Mouse (Mus musculus) midbrain, embryonic 16.5 days (tissue): ENCODE results near the gene Slc46a2. TPM values are rescaled to one million over a fixed set of nuclear protein-coding genes. Genes with fewer than 3 reads are reported as not detected.

Source experiments
- ATAC-seq: fragments of 200-750 bp; cut with Nextera tagmentation; 2 replicates; pipeline ENCODE4 v1.8.0; 2017; ENCODE audit warnings: moderate TSS enrichment
- H3K27ac ChIP-seq: fragments of 300-500 bp; sonication (generic); 2 replicates; pipeline ENCODE4 v1.5.1; 2014; ENCODE audit warnings: mild to moderate bottlenecking, low read length, mixed read lengths
- H3K27me3 ChIP-seq: fragments of 300-500 bp; sonication (generic); 2 replicates; pipeline ENCODE4 v1.6.1; 2014; ENCODE audit warnings: low read depth, low read length, mixed read lengths; ENCODE audit not compliant: control insufficient read depth, insufficient read depth
- H3K36me3 ChIP-seq: fragments of 300-500 bp; sonication (generic); 2 replicates; pipeline ENCODE4 v1.6.1; 2014; ENCODE audit warnings: mild to moderate bottlenecking, low read length, moderate library complexity, mixed read lengths; ENCODE audit not compliant: control insufficient read depth, insufficient read depth
- H3K4me1 ChIP-seq: fragments of 300-500 bp; sonication (generic); 2 replicates; pipeline ENCODE4 v1.6.1; 2014; ENCODE audit warnings: mild to moderate bottlenecking, low read length, mixed read lengths; ENCODE audit not compliant: control insufficient read depth, insufficient read depth
- H3K4me2 ChIP-seq: fragments of 300-500 bp; sonication (generic); 2 replicates; pipeline ENCODE4 v1.6.1; 2014; ENCODE audit warnings: mild to moderate bottlenecking, low read length, mixed read lengths
- H3K4me3 ChIP-seq: fragments of 300-500 bp; sonication (generic); 2 replicates; pipeline ENCODE4 v1.5.1; 2014; ENCODE audit warnings: low read depth, mild to moderate bottlenecking, low read length, moderate library complexity, mixed read lengths
- H3K9ac ChIP-seq: fragments of 300-500 bp; sonication (generic); 2 replicates; pipeline ENCODE4 v1.6.1; 2014; ENCODE audit warnings: low read depth, low read length, mixed read lengths
- H3K9me3 ChIP-seq: fragments of 300-500 bp; sonication (generic); replicated peaks from 2 replicates; pipeline ENCODE4 v1.6.1; 2014; ENCODE audit warnings: mild to moderate bottlenecking, low read length, mixed read lengths; ENCODE audit not compliant: control insufficient read depth, poor library complexity, severe bottlenecking
- WGBS: fragments of 180-500 bp; shearing (Covaris S2); extraction: QIAGEN DNeasy Blood & Tissue Kit; methylation state at CpG from one replicate; pipeline ENCODE4 v1.1.7; 2014; 5-methylcytosine and 5-hydroxymethylcytosine counted together
- polyA plus RNA-seq: library from polyadenylated mRNA; unstranded; fragments of >200 nt; fragmentation: Nextera tagmentation; extraction: Ambion mirVana; gene quantifications from 2 replicates; pipeline ENCODE4 v1.2.1, GENCODE M21; 2015

Slc46a2 gene
- polyA plus RNA-seq, 1 experiment from 2014 or later: 0.08 TPM

DNA sequence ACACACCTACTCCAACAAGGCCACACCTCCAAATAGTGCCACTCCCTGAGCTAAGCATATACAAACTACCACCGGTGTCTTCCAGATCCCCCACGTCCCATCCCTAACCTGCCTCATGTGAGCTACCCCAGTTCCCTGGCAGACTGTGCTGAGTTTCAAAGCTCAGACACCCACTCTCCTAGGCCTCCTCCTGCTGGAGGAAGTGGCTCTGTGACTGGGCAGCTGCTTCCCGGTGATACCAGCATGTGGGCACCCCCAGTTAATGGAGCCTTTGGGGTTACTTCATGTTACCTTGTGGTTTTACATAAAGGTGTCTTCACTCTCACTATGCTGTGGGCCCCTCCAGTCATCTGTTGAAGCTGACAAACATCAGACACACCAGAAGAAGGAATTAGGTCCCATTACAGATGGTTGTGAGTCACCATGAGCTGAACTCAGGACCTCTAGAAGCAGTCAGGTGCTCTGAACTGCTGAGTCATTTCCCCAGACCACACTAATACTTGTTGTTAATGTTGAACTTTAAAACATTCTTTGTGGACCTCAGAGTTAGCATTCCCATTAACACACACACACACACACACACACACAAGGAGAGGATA, 19.8 kb downstream of the Slc46a2 start:
- no peaks in the 10 kb centered on the region for H3K4me1 ChIP-seq
- no peaks in the 10 kb centered on the region for H3K9me3 ChIP-seq
- H3K4me3 ChIP-seq: no peak overlapping the region
- H3K36me3 ChIP-seq: peaks cover 7% of the 10 kb centered on the region; the same call in 1 of the 2 replicates
- WGBS: 98% methylated on average over 3 of the region's 3 CpGs
- no peak overlapping the region for H3K27ac ChIP-seq
- no peak overlapping the region for H3K9ac ChIP-seq
- no peaks in the 10 kb centered on the region for H3K27me3 ChIP-seq
- no peak for ATAC-seq
- no peak overlapping the region for H3K4me2 ChIP-seq

DNA sequence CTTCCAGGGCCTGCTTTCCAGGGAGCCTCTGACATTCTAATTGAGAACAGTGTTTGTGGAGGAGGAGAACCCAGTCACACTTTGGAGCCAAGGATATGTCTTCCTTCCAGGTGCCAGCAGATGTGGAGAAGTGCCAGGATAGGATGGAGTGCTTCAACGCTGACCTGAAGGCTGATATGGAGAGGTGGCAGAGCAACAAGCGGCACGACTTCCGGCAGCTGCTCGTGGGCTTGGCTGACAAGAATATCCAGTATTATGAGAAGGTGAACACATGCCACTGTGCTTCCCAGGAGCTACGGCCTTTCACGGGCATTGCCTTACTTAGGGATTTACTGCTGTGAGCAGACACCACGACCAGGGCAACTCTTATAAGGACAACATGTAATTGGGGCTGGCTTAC, 20.4 kb downstream of the Slc46a2 start:
- WGBS: 91% methylated on average over 8 of the region's 8 CpGs
- H3K4me3 ChIP-seq: no peak overlapping the region
- H3K9me3 ChIP-seq: no peaks in the 10 kb centered on the region
- H3K27me3 ChIP-seq: no peaks in the 10 kb centered on the region
- ATAC-seq: no peak
- no peak overlapping the region for H3K9ac ChIP-seq
- H3K4me2 ChIP-seq: no peak overlapping the region
- no peaks in the 10 kb centered on the region for H3K4me1 ChIP-seq
- H3K27ac ChIP-seq: no peak overlapping the region
- H3K36me3 ChIP-seq: peaks cover 7% of the 10 kb centered on the region; the same call in 1 of the 2 replicates

DNA sequence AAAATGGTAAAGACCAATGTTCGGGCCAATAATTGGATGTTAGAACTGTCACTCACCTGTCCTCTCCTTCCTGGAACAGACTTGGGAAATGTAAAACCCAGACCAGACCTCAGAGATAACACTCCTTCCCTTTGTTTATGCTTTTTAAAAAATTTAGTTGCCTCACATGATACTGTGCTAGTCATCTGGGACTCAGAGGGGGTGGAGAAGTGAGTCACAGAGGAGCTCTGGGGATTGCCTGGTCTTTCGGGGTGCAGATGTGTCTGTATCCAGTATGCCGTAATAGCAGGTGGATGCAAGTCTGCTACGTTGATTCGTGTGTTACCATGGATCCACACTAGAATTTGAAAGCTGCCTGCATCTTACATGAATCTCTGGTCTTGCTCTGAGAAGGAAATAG, 22.1 kb downstream of the Slc46a2 start:
- no peaks in the 10 kb centered on the region for H3K9me3 ChIP-seq
- no peak for ATAC-seq
- H3K27me3 ChIP-seq: no peaks in the 10 kb centered on the region
- H3K4me3 ChIP-seq: no peak overlapping the region
- no peak overlapping the region for H3K9ac ChIP-seq
- H3K4me2 ChIP-seq: no peak overlapping the region
- H3K4me1 ChIP-seq: no peaks in the 10 kb centered on the region
- 0 out of 2 replicates have a peak, but pooled peaks cover 2% of the 10 kb centered on the region for H3K36me3 ChIP-seq
- 91% methylated on average over 5 of the region's 5 CpGs for WGBS
- no peak overlapping the region for H3K27ac ChIP-seq

DNA sequence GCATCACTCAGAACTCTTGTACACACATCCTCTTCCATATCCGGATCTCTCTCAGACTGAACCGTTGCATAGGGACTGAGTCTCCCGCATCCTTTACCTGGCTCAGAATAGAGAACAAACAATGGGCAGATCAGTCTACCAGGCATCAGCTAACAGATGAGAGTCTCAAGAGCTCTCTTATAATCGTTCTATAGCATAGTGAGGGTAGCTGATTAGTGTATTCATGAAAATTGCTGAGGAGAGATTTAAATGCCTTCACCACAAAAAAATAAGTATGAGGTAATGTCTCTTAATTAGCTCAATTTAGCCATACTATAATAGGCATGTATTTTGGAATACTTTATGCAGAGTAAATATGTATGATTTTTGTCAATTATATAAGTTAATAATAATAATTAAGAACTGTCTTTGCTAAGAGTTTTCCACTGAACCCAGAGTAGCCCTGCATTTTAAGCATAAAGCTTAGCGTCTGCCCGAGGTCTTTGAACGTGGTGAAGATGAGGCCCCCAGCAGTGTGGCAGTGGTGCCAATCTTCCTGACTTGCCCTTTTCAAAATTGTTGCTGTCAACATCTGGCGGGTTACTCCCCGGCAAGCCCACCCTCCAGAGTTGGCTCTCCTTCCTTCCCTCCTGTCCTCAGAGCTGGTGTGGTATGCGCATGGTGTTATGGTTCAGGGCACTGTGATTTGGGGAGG, 23.0 kb downstream of the Slc46a2 start:
- no peaks in the 10 kb centered on the region for H3K4me1 ChIP-seq
- no peak overlapping the region for H3K27ac ChIP-seq
- no peak overlapping the region for H3K4me3 ChIP-seq
- H3K9ac ChIP-seq: no peak overlapping the region
- no peaks in the 10 kb centered on the region for H3K27me3 ChIP-seq
- H3K4me2 ChIP-seq: no peak overlapping the region
- 0 out of 2 replicates have a peak, but pooled peaks cover 2% of the 10 kb centered on the region for H3K36me3 ChIP-seq
- WGBS: 85% methylated on average over 10 of the region's 10 CpGs
- H3K9me3 ChIP-seq: no peaks in the 10 kb centered on the region
- ATAC-seq: 0 out of 2 replicates have a peak, but pooled peaks have one; percentile 10

DNA sequence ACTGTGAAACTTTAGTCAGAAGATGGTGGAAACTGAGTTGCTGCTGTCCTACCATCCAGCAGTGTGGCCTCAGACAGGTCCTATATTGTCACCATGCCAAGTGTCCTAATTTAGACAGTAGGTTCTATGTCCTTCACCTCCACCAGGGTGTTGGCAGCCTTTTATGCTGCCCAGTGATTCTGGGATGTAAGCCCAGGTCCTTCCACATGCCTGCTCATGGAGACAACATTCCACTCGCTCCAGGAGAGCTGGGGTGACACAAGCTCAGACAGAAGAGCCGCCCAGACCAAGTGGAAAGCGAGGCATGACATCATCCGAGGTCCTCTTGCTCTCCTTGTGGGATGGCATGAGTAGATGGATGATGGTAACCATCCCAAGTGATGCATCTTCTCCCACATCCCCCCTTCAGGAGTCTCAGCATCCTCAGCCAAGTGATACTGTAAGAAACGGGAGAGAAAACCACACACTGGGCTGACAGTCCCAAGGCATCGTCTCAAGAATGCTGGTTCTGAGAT, 24.7 kb downstream of the Slc46a2 start:
- H3K27ac ChIP-seq: no peak overlapping the region
- H3K27me3 ChIP-seq: no peaks in the 10 kb centered on the region
- H3K4me3 ChIP-seq: no peak overlapping the region
- H3K9ac ChIP-seq: no peak overlapping the region
- WGBS: 87% methylated on average over 6 of the region's 6 CpGs
- H3K4me1 ChIP-seq: no peaks in the 10 kb centered on the region
- no peak for ATAC-seq
- H3K4me2 ChIP-seq: no peak overlapping the region
- no peaks in the 10 kb centered on the region for H3K9me3 ChIP-seq
- H3K36me3 ChIP-seq: 0 out of 2 replicates have a peak, but pooled peaks cover 2% of the 10 kb centered on the region

DNA sequence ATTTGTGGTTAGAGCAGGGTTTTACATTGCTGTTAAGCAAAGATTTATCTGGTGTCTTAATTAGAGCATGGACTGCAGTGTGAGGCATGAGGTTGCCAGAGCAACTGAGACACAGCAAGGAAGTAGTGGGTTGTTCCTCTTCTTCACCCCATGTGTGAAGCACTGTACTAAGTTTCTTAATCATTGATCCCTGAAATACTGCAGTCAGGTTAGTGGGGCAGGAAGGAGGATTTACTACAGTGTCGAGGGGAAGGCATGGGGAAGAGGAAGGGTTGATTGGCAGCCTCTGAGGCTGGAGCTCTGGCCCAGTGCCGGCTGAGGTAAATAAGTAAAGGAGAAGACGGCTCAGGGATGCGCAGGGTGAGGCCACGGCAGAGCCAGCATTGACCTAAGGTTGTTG, 26.8 kb downstream of the Slc46a2 start:
- Histone ChIP-seq H3K27ac (no peak overlapping the region), H3K36me3 (0 out of 2 replicates have a peak, but pooled peaks cover 2% of the 10 kb centered on the region), H3K9me3 (no peaks in the 10 kb centered on the region), H3K9ac (no peak overlapping the region), H3K4me1 (no peaks in the 10 kb centered on the region), H3K4me3 (no peak overlapping the region), H3K27me3 (no peaks in the 10 kb centered on the region), H3K4me2 (no peak overlapping the region)
- 81% methylated on average over 5 of the region's 5 CpGs for WGBS
- ATAC-seq: no peak

DNA sequence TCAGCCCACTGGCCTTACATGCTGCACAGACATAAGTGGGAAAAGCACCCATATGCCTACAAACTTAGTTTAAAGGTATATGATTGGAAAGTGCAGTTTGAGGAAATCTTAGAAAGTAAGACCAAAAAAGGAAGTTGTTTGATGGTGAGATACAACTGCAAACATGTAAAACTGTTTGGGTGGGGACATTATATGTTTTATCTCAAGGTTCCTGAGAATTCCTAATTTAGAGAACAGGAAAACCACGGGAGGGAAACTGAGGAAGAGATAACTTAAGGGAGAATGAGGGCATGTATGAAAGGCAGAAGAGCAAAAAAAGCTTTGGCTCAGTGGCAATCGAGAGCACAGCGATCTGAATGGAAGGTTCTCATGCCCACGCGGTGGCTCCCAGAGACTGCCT, 27.8 kb downstream of the Slc46a2 start:
- H3K27ac ChIP-seq: no peak overlapping the region
- no peaks in the 10 kb centered on the region for H3K27me3 ChIP-seq
- H3K4me1 ChIP-seq: no peaks in the 10 kb centered on the region
- no peak overlapping the region for H3K4me2 ChIP-seq
- no peak for ATAC-seq
- H3K9me3 ChIP-seq: no peaks in the 10 kb centered on the region
- 89% methylated on average over 5 of the region's 5 CpGs for WGBS
- 0 out of 2 replicates have a peak, but pooled peaks cover 6% of the 10 kb centered on the region for H3K36me3 ChIP-seq
- no peak overlapping the region for H3K4me3 ChIP-seq
- H3K9ac ChIP-seq: no peak overlapping the region

DNA sequence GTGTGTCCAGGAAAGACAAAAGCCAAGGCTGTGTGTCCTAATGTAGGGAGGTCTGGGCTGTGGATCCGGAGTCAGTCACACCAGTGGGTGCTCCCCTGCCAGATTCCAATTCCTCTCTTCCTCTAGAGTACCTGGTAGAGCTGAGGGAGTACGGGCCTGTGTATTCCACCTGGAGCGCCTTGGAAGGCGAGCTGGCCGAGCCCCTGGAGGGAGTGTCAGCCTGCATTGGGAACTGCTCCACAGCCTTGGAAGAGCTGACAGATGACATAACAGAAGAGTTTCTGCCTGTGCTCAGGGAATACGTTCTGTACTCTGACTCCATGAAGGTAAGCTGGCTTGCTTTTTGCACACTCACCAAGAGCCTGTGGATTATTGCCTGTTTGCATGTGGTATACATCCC, 28.6 kb downstream of the Slc46a2 start:
- no peak for ATAC-seq
- Histone ChIP-seq H3K9ac (no peak overlapping the region), H3K27ac (no peak overlapping the region), H3K4me1 (no peaks in the 10 kb centered on the region), H3K27me3 (no peaks in the 10 kb centered on the region), H3K36me3 (0 out of 2 replicates have a peak, but pooled peaks cover 6% of the 10 kb centered on the region), H3K4me2 (no peak overlapping the region), H3K4me3 (no peak overlapping the region), H3K9me3 (no peaks in the 10 kb centered on the region)
- 94% methylated on average over 6 of the region's 6 CpGs for WGBS

DNA sequence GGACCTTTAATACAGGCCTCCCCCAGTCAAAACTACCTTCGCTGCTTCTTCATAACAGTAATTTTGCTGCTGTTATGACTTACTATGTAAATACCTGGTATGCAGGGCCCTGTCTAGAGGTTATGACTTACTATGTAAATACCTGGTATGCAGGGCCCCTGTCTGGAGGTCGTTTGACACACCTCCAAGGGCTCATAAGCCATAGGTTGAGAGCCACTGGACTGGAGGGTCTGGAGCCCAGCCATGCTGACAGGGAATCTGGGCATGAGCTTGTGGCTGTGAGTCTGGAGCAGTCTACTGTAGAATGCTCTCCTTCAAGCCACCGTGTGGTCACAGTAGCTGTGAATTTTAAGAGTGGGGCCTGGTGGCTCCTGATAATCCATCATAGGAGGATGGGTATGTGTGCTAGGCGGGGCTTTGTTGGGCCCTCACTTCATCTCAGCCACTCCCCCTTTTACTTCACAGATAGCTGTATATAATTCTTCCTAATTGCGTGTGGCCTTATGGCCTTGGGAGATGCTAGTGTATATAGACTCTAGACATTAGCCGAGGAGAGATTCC, 30.6 kb downstream of the Slc46a2 start:
- Histone ChIP-seq H3K27ac (no peak overlapping the region), H3K4me3 (no peak overlapping the region), H3K27me3 (no peaks in the 10 kb centered on the region), H3K9me3 (no peaks in the 10 kb centered on the region), H3K36me3 (0 out of 2 replicates have a peak, but pooled peaks cover 4% of the 10 kb centered on the region), H3K4me2 (no peak overlapping the region), H3K4me1 (no peaks in the 10 kb centered on the region), H3K9ac (no peak overlapping the region)
- no peak for ATAC-seq
- WGBS: 87% methylated on average over 6 of the region's 6 CpGs
